Mouse (Mus musculus): ENCODE measurements at regions not wholly inside any gene's neighbourhood (a gene's known extent, or its start where the extent isn't known, plus 50 kb on each side); places are given as distances from the start of the nearest gene placed in this dataset.

- no peak for TF ChIP-seq EP300 (IDR thresholded peaks at IDR 0.05; ENCODE audit: low read depth)
- no peak for TF ChIP-seq CTCF (IDR thresholded peaks at IDR 0.05; ENCODE audit: low read depth)
These were observed 108.5 kb upstream of the Fam19a5 start for GRCm38 (mm10) chr15:87435566-87435965.

Data from heart, postnatal 0 days (tissue).